Mouse (Mus musculus) neutrophil, adult 5-6 weeks (primary cell): ENCODE results near the gene Robo1. TPM values are rescaled to one million over a fixed set of nuclear protein-coding genes. Genes with fewer than 3 reads are reported as not detected.

Source experiments
- ATAC-seq: fragments of 151-379, 151-347 bp; 2 replicates; pipeline ENCODE4 v1.8.0; 2017; ENCODE audit warnings: mild to moderate bottlenecking, moderate TSS enrichment; ENCODE audit not compliant: insufficient number of reproducible peaks, poor library complexity, low FRiP score, severe bottlenecking; ENCODE audit errors: extremely low read depth
- total RNA-seq: library from RNA; stranded (forward); fragments of 200-1000 nt; gene quantifications from 2 replicates; pipeline ENCODE4 v1.2.3, GENCODE M21; 2017

The Robo1 gene
- total RNA-seq, 1 experiment from 2014 or later: not detected

GRCm38 (mm10) chr16:73002685-73003084 is 694.6 kb downstream of the Robo1 start:
- ATAC-seq: no peak

GRCm38 (mm10) chr16:73004601-73005000 is 696.5 kb downstream of the Robo1 start:
- no peak for ATAC-seq

- no peak for ATAC-seq
These were observed 697.7 kb downstream of the Robo1 start for GRCm38 (mm10) chr16:73005831-73006230.

GRCm38 (mm10) chr16:73007434-73007833 is 699.3 kb downstream of the Robo1 start:
- ATAC-seq: no peak

- ATAC-seq: no peak
These were observed 703.2 kb downstream of the Robo1 start for GRCm38 (mm10) chr16:73011313-73011712.

GRCm38 (mm10) chr16:73012926-73013325 is 704.8 kb downstream of the Robo1 start:
- no peak for ATAC-seq

GRCm38 (mm10) chr16:73014544-73014943 is 706.4 kb downstream of the Robo1 start:
- no peak for ATAC-seq

- ATAC-seq: no peak
These were observed 707.9 kb downstream of the Robo1 start for GRCm38 (mm10) chr16:73015976-73016375.

GRCm38 (mm10) chr16:73016801-73017200 is 708.7 kb downstream of the Robo1 start:
- ATAC-seq: no peak

GRCm38 (mm10) chr16:73024326-73024725 is 716.2 kb downstream of the Robo1 start:
- no peak for ATAC-seq

- no peak for ATAC-seq
These were observed 719.6 kb downstream of the Robo1 start for GRCm38 (mm10) chr16:73027692-73028091.

- no peak for ATAC-seq
These were observed 722.9 kb downstream of the Robo1 start for GRCm38 (mm10) chr16:73030999-73031398.

GRCm38 (mm10) chr16:73035210-73035985 is 727.3 kb downstream of the Robo1 start:
- ATAC-seq: no peak

- ATAC-seq: no peak
These were observed 730.4 kb downstream of the Robo1 start for GRCm38 (mm10) chr16:73038552-73038951.

- ATAC-seq: no peak
These were observed 754.4 kb downstream of the Robo1 start for GRCm38 (mm10) chr16:73062461-73062860.

- no peak for ATAC-seq
These were observed 759.7 kb downstream of the Robo1 start for GRCm38 (mm10) chr16:73067782-73068181.

- ATAC-seq: no peak
These were observed 763.9 kb downstream of the Robo1 start for GRCm38 (mm10) chr16:73072047-73072446.

- ATAC-seq: no peak
These were observed 764.8 kb downstream of the Robo1 start for GRCm38 (mm10) chr16:73072883-73073282.

- ATAC-seq: no peak
These were observed 774.3 kb downstream of the Robo1 start for GRCm38 (mm10) chr16:73082420-73082819.

GRCm38 (mm10) chr16:73083077-73083476 is 775.0 kb downstream of the Robo1 start:
- no peak for ATAC-seq
